Mouse (Mus musculus) midbrain, postnatal 0 days (tissue): ENCODE measurements at regions not wholly inside any gene's neighbourhood (a gene's known extent, or its start where the extent isn't known, plus 50 kb on each side); places are given as distances from the start of the nearest gene placed in this dataset.

ENCODE experiments used
- ATAC-seq: fragments of 200-750 bp; cut with Nextera tagmentation; 2 replicates; pipeline ENCODE4 v1.8.0; 2017; ENCODE audit warnings: moderate number of reproducible peaks, mild to moderate bottlenecking, moderate TSS enrichment, moderate library complexity; ENCODE audit not compliant: low FRiP score
- DNase-seq: peaks from one replicate; pipeline ENCODE4 v3.0.0-alpha.2; 2015; ENCODE audit warnings: low spot score
- H3K27ac ChIP-seq: fragments of 300-500 bp; sonication (generic); 2 replicates; pipeline ENCODE4 v1.5.1; 2014; ENCODE audit warnings: low read depth, mild to moderate bottlenecking, low read length, mixed read lengths
- H3K27me3 ChIP-seq: fragments of 300-500 bp; sonication (generic); 2 replicates; pipeline ENCODE4 v1.6.1; 2014; ENCODE audit warnings: low read length, control low read depth, mixed read lengths; ENCODE audit not compliant: insufficient read depth
- H3K36me3 ChIP-seq: fragments of 300-500 bp; sonication (generic); 2 replicates; pipeline ENCODE4 v1.6.1; 2014; ENCODE audit warnings: low read length, control low read depth, mixed read lengths; ENCODE audit not compliant: insufficient read depth
- H3K4me1 ChIP-seq: fragments of 300-500 bp; sonication (generic); 2 replicates; pipeline ENCODE4 v1.6.1; 2014; ENCODE audit warnings: mild to moderate bottlenecking, control low read depth, antibody characterized with exemption, low read length, mixed read lengths; ENCODE audit not compliant: insufficient read depth
- H3K4me2 ChIP-seq: fragments of 300-500 bp; sonication (generic); 2 replicates; pipeline ENCODE4 v1.6.1; 2014; ENCODE audit warnings: low read depth, mild to moderate bottlenecking, low read length, mixed read lengths; ENCODE audit not compliant: poor library complexity, severe bottlenecking
- H3K4me3 ChIP-seq: fragments of 300-500 bp; sonication (generic); 2 replicates; pipeline ENCODE4 v1.5.1; 2014; ENCODE audit warnings: low read depth, mild to moderate bottlenecking, low read length, moderate library complexity
- H3K9ac ChIP-seq: fragments of 300-500 bp; sonication (generic); replicated peaks from 2 replicates; pipeline ENCODE4 v1.6.1; 2014; ENCODE audit warnings: mild to moderate bottlenecking, low read length, moderate library complexity, mixed read lengths; ENCODE audit not compliant: poor library complexity, severe bottlenecking
- H3K9me3 ChIP-seq: fragments of 300-500 bp; sonication (generic); 2 replicates; pipeline ENCODE4 v1.6.1; 2016; ENCODE audit warnings: low read length, control low read depth
- CTCF ChIP-seq: IDR thresholded peaks from 2 replicates; pipeline ENCODE4 v1.5.1; 2016; ENCODE audit warnings: antibody characterized with exemption, mild to moderate bottlenecking
- WGBS: fragments of 180-500 bp; shearing (Covaris S2); extraction: QIAGEN DNeasy Blood & Tissue Kit; methylation state at CpG from one replicate; pipeline ENCODE4 v1.1.7; 2014; 5-methylcytosine and 5-hydroxymethylcytosine counted together

DNA sequence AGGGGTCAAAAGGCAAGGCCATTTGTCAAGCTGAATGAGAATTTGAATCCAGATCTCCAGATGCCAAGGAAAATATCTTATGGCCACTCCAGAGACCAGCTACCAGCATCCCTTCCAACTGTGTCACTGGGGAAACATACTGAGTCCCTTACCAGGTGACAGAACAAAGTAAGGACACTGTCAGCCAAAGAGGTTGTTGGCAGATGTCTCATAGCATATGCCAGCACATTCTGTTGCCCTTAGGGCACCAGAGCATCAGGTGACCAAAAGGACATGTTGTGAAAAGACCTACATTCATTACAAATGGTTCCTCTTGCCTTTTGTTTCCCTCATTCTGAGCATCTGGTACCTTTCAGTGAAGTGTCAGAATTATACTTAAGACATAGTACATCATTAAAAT is 166.4 kb downstream of the Rbm26 start:
- ATAC-seq (no peak), DNase-seq (peak; percentile 9)
- Histone ChIP-seq H3K9me3 (no peaks in the 10 kb centered on the region), H3K36me3 (no peaks in the 10 kb centered on the region), H3K4me3 (no peak overlapping the region), H3K4me1 (no peaks in the 10 kb centered on the region), H3K4me2 (no peak overlapping the region), H3K27me3 (no peaks in the 10 kb centered on the region), H3K27ac (no peak overlapping the region), H3K9ac (no peak overlapping the region)
- no peak for TF ChIP-seq CTCF

DNA sequence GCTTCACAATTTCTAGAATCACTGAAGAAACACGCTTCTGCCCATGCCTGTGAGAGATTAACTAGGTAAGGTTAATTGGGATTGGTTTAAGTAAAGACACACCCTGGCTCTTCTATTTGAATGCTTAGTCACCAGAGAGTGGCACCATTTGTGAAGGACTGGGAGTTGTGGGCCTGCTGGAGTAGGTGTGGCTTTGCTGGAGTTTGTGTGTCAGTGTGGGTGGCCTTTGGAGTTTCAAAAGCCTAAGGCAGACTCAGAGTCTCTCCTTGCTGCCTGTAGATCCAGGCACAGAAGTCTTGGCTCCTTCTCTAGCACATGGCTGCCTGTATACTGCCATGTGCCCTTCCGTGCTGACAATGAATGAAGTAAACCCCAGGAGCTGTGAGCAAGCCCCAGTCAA is 168.8 kb downstream of the Rbm26 start:
- 84% methylated on average over 2 of the region's 2 CpGs for WGBS
- no peak for TF ChIP-seq CTCF
- H3K4me2 ChIP-seq, result no peak overlapping the region
- no peak overlapping the region for H3K27ac ChIP-seq
- DNase-seq (no peak), ATAC-seq (no peak)
- H3K4me3 ChIP-seq, result no peak overlapping the region
- no peaks in the 10 kb centered on the region for H3K9me3 ChIP-seq
- no peaks in the 10 kb centered on the region for H3K4me1 ChIP-seq
- H3K9ac ChIP-seq, result no peak overlapping the region
- no peaks in the 10 kb centered on the region for H3K36me3 ChIP-seq
- no peaks in the 10 kb centered on the region for H3K27me3 ChIP-seq

DNA sequence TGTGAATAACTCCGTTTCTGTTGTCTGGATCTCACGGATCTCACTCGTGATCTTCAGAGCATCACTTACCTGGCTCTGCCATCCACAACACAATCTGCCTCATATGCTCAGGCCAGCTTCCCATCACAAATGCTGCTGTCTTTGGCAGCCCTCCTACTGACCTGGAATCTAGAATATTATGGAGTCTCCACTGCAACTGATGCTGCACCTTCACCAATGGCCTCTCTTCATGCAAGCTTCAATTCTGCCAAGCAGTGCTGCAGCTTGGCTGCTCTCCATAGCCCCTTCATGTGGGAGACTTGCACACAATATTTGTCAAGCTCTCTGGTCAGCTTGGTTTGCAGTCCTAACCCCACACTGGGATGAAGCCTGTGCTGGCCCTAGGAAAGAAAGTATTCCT is 183.1 kb downstream of the Rbm26 start:
- no peaks in the 10 kb centered on the region for H3K27me3 ChIP-seq
- no peak overlapping the region for H3K4me3 ChIP-seq
- H3K4me1 ChIP-seq, result no peaks in the 10 kb centered on the region
- H3K4me2 ChIP-seq, result no peak overlapping the region
- H3K9ac ChIP-seq, result no peak overlapping the region
- no peaks in the 10 kb centered on the region for H3K9me3 ChIP-seq
- TF ChIP-seq CTCF, result no peak
- no peak overlapping the region for H3K27ac ChIP-seq
- ATAC-seq (no peak), DNase-seq (no peak)
- 90% methylated on average over 3 of the region's 3 CpGs for WGBS
- H3K36me3 ChIP-seq, result no peaks in the 10 kb centered on the region

DNA sequence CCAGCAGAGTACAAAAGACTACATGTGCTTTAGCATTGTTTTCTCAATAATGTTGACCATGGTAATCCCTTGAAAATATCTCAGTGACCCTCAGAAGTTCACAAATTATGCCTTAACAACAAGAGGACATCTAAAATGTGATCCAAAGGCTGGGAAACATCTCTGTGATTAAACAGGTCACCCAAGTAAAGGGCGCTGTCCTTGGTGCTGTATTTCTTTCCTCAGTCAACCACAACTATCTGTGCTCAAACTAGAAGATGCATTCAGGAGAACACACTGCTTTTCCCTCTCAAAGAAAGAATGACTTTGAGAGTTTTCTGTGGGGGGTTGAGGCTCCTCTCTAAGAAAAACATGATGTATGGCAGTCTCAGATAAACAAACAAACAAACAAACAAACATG is 211.1 kb downstream of the Rbm26 start:
- Histone ChIP-seq H3K4me2 (no peak overlapping the region), H3K27ac (no peak overlapping the region), H3K27me3 (no peaks in the 10 kb centered on the region), H3K9me3 (no peaks in the 10 kb centered on the region), H3K9ac (no peak overlapping the region), H3K4me1 (no peaks in the 10 kb centered on the region), H3K36me3 (no peaks in the 10 kb centered on the region), H3K4me3 (no peak overlapping the region)
- WGBS, result 76% methylated on average over 1 of the region's 1 CpGs
- DNase-seq, result no peak
- no peak for TF ChIP-seq CTCF
- no peak for ATAC-seq

DNA sequence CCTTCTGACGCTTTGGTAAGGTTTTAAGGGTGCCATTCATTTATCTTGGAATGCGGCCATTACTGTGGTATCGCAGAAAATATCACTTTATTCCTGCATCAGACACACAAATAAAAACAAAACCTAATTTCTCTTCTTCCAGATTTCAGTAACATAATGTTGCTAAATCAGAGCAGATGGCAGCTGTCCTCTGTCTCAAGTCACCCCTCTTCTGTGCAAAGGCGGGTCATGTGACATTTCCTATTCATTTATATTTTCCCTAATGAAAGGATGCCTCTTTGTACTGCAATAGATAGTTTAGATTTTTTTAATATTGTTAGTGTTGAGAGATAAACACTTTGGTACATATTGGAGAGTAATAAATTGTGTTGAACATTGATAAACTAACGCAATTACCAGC is 233.7 kb downstream of the Rbm26 start:
- DNase-seq (no peak), ATAC-seq (no peak)
- Histone ChIP-seq H3K9ac (no peak overlapping the region), H3K27ac (no peak overlapping the region), H3K4me3 (no peak overlapping the region), H3K36me3 (no peaks in the 10 kb centered on the region), H3K4me2 (no peak overlapping the region), H3K4me1 (no peaks in the 10 kb centered on the region), H3K9me3 (no peaks in the 10 kb centered on the region), H3K27me3 (no peaks in the 10 kb centered on the region)
- 93% methylated on average over 5 of the region's 5 CpGs for WGBS
- no peak for TF ChIP-seq CTCF

DNA sequence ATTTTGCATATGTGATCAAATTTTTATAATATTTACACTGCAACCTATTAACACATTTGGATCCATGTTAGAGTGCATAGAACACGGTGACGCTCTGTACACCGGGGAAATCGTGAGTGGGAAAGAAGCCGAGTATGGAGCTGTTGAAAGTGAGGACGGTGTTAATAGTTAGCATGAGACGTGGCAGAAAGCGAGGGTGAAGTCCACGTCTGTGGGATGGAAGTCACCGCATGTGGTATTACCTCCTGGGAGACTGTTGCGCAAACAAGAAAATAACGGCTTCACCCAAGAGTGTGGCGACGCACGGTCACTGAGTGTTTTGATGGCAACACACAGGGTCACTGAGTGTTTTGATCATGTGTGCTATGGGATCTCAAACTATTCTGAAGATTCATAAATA is 237.2 kb downstream of the Rbm26 start:
- no peak for TF ChIP-seq CTCF
- Histone ChIP-seq H3K4me2 (no peak overlapping the region), H3K4me1 (no peaks in the 10 kb centered on the region), H3K36me3 (no peaks in the 10 kb centered on the region), H3K27me3 (no peaks in the 10 kb centered on the region), H3K9ac (no peak overlapping the region), H3K27ac (no peak overlapping the region), H3K4me3 (no peak overlapping the region), H3K9me3 (no peaks in the 10 kb centered on the region)
- ATAC-seq (no peak), DNase-seq (no peak)
- WGBS, result 85% methylated on average over 15 of the region's 15 CpGs
